Mouse (Mus musculus) MEL (cell line): ENCODE results near the gene Pcyt1b.

ENCODE experiments used
- CTCF ChIP-seq, 3 experiments: IDR thresholded peaks in 2 of 3; conservative IDR thresholded peaks in 1 of 3; 2 replicates each; pipeline ENCODE4 v1.5.1; 2011 to 2012; ENCODE audit warnings: low read length in 3 of 3, low read depth in 2 of 3, mild to moderate bottlenecking in 2 of 3, improper control_type of control experiment in 1 of 3, inconsistent platforms in 1 of 3, mixed read lengths in 1 of 3, moderate library complexity in 1 of 3; ENCODE audit not compliant: control insufficient read depth in 1 of 3, insufficient read depth in 1 of 3, poor library complexity in 1 of 3, severe bottlenecking in 1 of 3
- EP300 ChIP-seq, 2 experiments: IDR thresholded peaks; 2 replicates each; pipeline ENCODE4 v1.6.1; 2011; ENCODE audit warnings: improper control_type of control experiment in 2 of 2, low read length in 2 of 2, low read depth in 1 of 2, mild to moderate bottlenecking in 1 of 2
- HCFC1 ChIP-seq: IDR thresholded peaks from 2 replicates; pipeline ENCODE4 v1.6.1; 2012; ENCODE audit warnings: low read depth, mild to moderate bottlenecking, inconsistent platforms, low read length, improper control_type of control experiment, moderate library complexity
- POLR2A ChIP-seq, 2 experiments: IDR thresholded peaks; 2 replicates each; pipeline ENCODE4 v1.6.1; 2011 to 2012; ENCODE audit warnings: low read length in 2 of 2, mild to moderate bottlenecking in 2 of 2, control low read depth in 1 of 2, improper control_type of control experiment in 1 of 2, low read depth in 1 of 2, moderate library complexity in 1 of 2; ENCODE audit not compliant: control insufficient read depth in 1 of 2, insufficient read depth in 1 of 2, poor library complexity in 1 of 2
- RAD21 ChIP-seq: IDR thresholded peaks from 2 replicates; pipeline ENCODE4 v1.6.1; 2011; ENCODE audit warnings: mild to moderate bottlenecking, low read depth, low read length, improper control_type of control experiment
- TBP ChIP-seq: IDR thresholded peaks from 2 replicates; pipeline ENCODE4 v1.8.0; 2011; ENCODE audit warnings: low read depth, low read length, improper control_type of control experiment
- ZC3H11A ChIP-seq: IDR thresholded peaks from 2 replicates; pipeline ENCODE4 v1.6.1; 2012; ENCODE audit warnings: low read depth, mild to moderate bottlenecking, inconsistent platforms, low read length, improper control_type of control experiment
- ZKSCAN1 ChIP-seq: IDR thresholded peaks from 2 replicates; pipeline ENCODE4 v1.6.1; 2012; ENCODE audit warnings: low read depth, mild to moderate bottlenecking, inconsistent platforms, low read length, improper control_type of control experiment, moderate library complexity

DNA sequence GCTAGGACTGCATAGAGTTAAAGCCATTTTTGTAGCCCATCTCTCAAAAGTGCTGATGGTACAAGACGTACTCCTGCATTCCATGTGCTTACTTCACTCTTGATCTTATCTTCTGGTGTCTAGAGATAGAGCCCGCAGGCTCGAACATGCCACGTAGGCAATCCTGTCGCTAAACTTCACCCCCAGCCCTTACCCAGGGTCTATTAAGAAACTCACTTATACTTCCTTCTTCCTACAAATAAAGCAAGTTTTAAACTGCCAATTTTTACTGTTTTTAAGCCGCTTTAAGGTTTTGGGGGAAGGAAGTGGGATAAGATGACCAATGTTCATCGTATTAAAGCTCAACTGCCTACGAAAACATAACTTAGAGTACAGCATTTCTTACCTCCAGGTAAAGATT is 36.0 kb downstream of the Pcyt1b start:
- TF ChIP-seq RAD21 (no peak), CTCF (IDR thresholded peaks at IDR 0.05 in 2 of 3, conservative IDR thresholded peaks at IDR 0.05 in 1 of 3; ENCODE audit: control insufficient read depth in 1 of 3, insufficient read depth in 1 of 3, low read depth in 2 of 3, low read length in 3 of 3, poor library complexity in 1 of 3, severe bottlenecking in 1 of 3) (no peak), POLR2A (IDR thresholded peaks at IDR 0.05; ENCODE audit: control insufficient read depth in 1 of 2, insufficient read depth in 1 of 2, low read depth in 1 of 2, low read length in 2 of 2, poor library complexity in 1 of 2) (no peak), HCFC1 (no peak), ZKSCAN1 (no peak), ZC3H11A (no peak), EP300 (IDR thresholded peaks at IDR 0.05; ENCODE audit: low read depth in 1 of 2, low read length in 2 of 2) (no peak), TBP (no peak; the same call in 1 of the 2 replicates)
